Comparison of ENCODE assay signal across 16 mouse cellular contexts in genomic region chr11:117730490-117730838, GRCm38 (mm10). TPM values are rescaled to one million over a fixed set of nuclear protein-coding genes. Genes with fewer than 3 reads are reported as not detected.
DNase-seq lines count a peak whose midpoint lies in the region; ATAC-seq and TF ChIP-seq lines count a peak whose summit lies in the region.
"Had no signal": no experiment of that assay in that cellular context is flagged by ENCODE, and none has a peak within 500 bp of the region (broad histone marks: within the 10 kb centered on the region; RNA-seq: fewer than 3 reads in every experiment).

No protein-coding gene starts in this region.

- no peak for TF ChIP-seq CTCF in heart, adult 2 months (IDR thresholded peaks at IDR 0.05)

- intact Hi-C loops in heart, adult 2 months (cut with DNase I): no loop called here

- no peaks in the 10 kb centered on the region for H3K79me2 ChIP-seq in heart, adult 2 months (replicated peaks; ENCODE audit: control insufficient read depth, insufficient read depth, low read length)

- H3K27me3 ChIP-seq in heart, embryonic 12.5 days (replicated peaks): no peaks in the 10 kb centered on the region
- no peaks in the 10 kb centered on the region for H3K27me3 ChIP-seq in heart, adult 2 months (ENCODE audit: control insufficient read depth, insufficient read depth, low read length)
- no peaks in the 10 kb centered on the region for H3K27me3 ChIP-seq in kidney, embryonic 16.5 days (ENCODE audit: insufficient read depth, low read length)
- no peaks in the 10 kb centered on the region for H3K27me3 ChIP-seq in neural tube, embryonic 15.5 days (replicated peaks)
- H3K27me3 ChIP-seq: CH12.LX; forebrain, embryonic 15.5 days had no signal

- H3K9me3 ChIP-seq in heart, embryonic 12.5 days (replicated peaks): no peaks in the 10 kb centered on the region
- no peaks in the 10 kb centered on the region for H3K9me3 ChIP-seq in kidney, embryonic 16.5 days (ENCODE audit: low read length)
- no peaks in the 10 kb centered on the region for H3K9me3 ChIP-seq in neural tube, embryonic 15.5 days (replicated peaks)
- H3K9me3 ChIP-seq: forebrain, embryonic 15.5 days had no signal

- no peak for TF ChIP-seq POLR2A in heart, adult 2 months (IDR thresholded peaks at IDR 0.05; ENCODE audit: insufficient read depth, low read depth, low read length)

- peaks cover 22% of the 10 kb centered on the region for H3K36me3 ChIP-seq in heart, embryonic 12.5 days
- H3K36me3 ChIP-seq in heart, adult 2 months (ENCODE audit: control insufficient read depth, insufficient read depth, low read length): no peaks in the 10 kb centered on the region
- 0 out of 2 replicates have a peak, but pooled peaks cover 5% of the 10 kb centered on the region for H3K36me3 ChIP-seq in kidney, embryonic 16.5 days (ENCODE audit: insufficient read depth, low read length)
- H3K36me3 ChIP-seq in neural tube, embryonic 15.5 days: peaks cover 34% of the 10 kb centered on the region

- H3K27ac ChIP-seq in heart, embryonic 12.5 days (ENCODE audit: poor library complexity, severe bottlenecking): peak overlapping the region; percentile 48
- H3K27ac ChIP-seq in heart, adult 2 months: no peak overlapping the region; the same call in 1 of the 2 replicates
- H3K27ac ChIP-seq in kidney, embryonic 16.5 days (ENCODE audit: low read length): peak overlapping the region; percentile 69
- peak overlapping the region; percentile 33; the same call in 1 of the 2 replicates for H3K27ac ChIP-seq in neural tube, embryonic 15.5 days (replicated peaks)
- H3K27ac ChIP-seq: forebrain, embryonic 15.5 days had no signal

- no peak for TF ChIP-seq EP300 in heart, adult 2 months (IDR thresholded peaks at IDR 0.05; ENCODE audit: insufficient read depth, low read depth, low read length)

- peak; percentile 32 for DNase-seq in adrenal gland, postnatal 10 days
- no peak for DNase-seq in adrenal gland, adult 8-10 months
- DNase-seq in heart, adult 2 months: no peak
- no peak for DNase-seq in kidney, adult 9 months
- DNase-seq in neural tube, embryonic 10.5 days (ENCODE audit: extremely low spot score, low spot score): no peak
- DNase-seq: cerebellum, adult 11 months; cerebellum, postnatal 36 days; gastrocnemius, postnatal 25 days; liver; lung, embryonic 14.5 days; midbrain, embryonic 14.5 days had no signal

- no peak for ATAC-seq in heart, embryonic 12.5 days (ENCODE audit: insufficient number of reproducible peaks, low FRiP score)
- no peak for ATAC-seq in kidney, embryonic 16.5 days (ENCODE audit: low FRiP score, low TSS enrichment)
- no peak for ATAC-seq in neural tube, embryonic 15.5 days (ENCODE audit: low FRiP score)
- ATAC-seq: forebrain, embryonic 15.5 days had no signal

- H3K4me2 ChIP-seq in heart, embryonic 12.5 days: no peak overlapping the region
- H3K4me2 ChIP-seq in kidney, embryonic 16.5 days (replicated peaks; ENCODE audit: low read depth, low read length): no peak overlapping the region
- no peak overlapping the region for H3K4me2 ChIP-seq in neural tube, embryonic 15.5 days
- H3K4me2 ChIP-seq: forebrain, embryonic 15.5 days; lung, embryonic 14.5 days had no signal

- H3K9ac ChIP-seq in heart, embryonic 12.5 days: no peak overlapping the region
- H3K9ac ChIP-seq in heart, adult 2 months (ENCODE audit: low read depth, low read length): no peak overlapping the region
- H3K9ac ChIP-seq in kidney, embryonic 16.5 days (replicated peaks; ENCODE audit: low read length): no peak overlapping the region
- H3K9ac ChIP-seq in neural tube, embryonic 15.5 days (replicated peaks): no peak overlapping the region
- H3K9ac ChIP-seq: forebrain, embryonic 15.5 days; lung, embryonic 14.5 days had no signal

- WGBS in heart, embryonic 12.5 days: 49% methylated on average over 4 of the region's 4 CpGs
- WGBS in heart, adult 2 months: 61% methylated on average over 4 of the region's 4 CpGs
- 60% methylated on average over 4 of the region's 4 CpGs for WGBS in kidney, embryonic 16.5 days
- 63% methylated on average over 4 of the region's 4 CpGs for WGBS in neural tube, embryonic 15.5 days

- peaks cover 23% of the 10 kb centered on the region for H3K4me1 ChIP-seq in heart, embryonic 12.5 days (replicated peaks)
- peaks cover 9% of the 10 kb centered on the region for H3K4me1 ChIP-seq in heart, adult 2 months (ENCODE audit: control insufficient read depth, insufficient read depth, low read length)
- peaks cover 33% of the 10 kb centered on the region for H3K4me1 ChIP-seq in kidney, embryonic 16.5 days (ENCODE audit: insufficient read depth, low read length)
- H3K4me1 ChIP-seq in neural tube, embryonic 15.5 days: peaks cover 16% of the 10 kb centered on the region
- H3K4me1 ChIP-seq: forebrain, embryonic 15.5 days had no signal

- no peak overlapping the region for H3K4me3 ChIP-seq in heart, embryonic 12.5 days
- H3K4me3 ChIP-seq in heart, adult 2 months: no peak overlapping the region
- no peak overlapping the region for H3K4me3 ChIP-seq in kidney, embryonic 16.5 days (ENCODE audit: low read length)
- no peak overlapping the region for H3K4me3 ChIP-seq in neural tube, embryonic 15.5 days (replicated peaks)
- H3K4me3 ChIP-seq: forebrain, embryonic 15.5 days had no signal

RNA-seq across cellular contexts. Expression of gene Tmc8, which starts 51.4 kb away (rescaled TPM):
- 1 to 10 TPM; 4.8 to 8.3 TPM for total RNA-seq in adrenal gland, postnatal 10 days (2021)
- total RNA-seq in adrenal gland, adult 8-10 months (2022): 1 to 10 TPM; 1.5 to 3.3 (median 3.0) TPM
- polyA plus RNA-seq in heart, embryonic 12.5 days (2016; fragmentation: Nextera tagmentation; extraction: Ambion mirVana): 4.0 and 4.1 TPM in 2 replicates
- 1 to 10 TPM; 3.3 to 3.7 TPM for total RNA-seq in heart, adult 2 months (2021)
- polyA plus RNA-seq in heart, adult 2 months (2012; rRNA removed): 6.1 and 9.5 TPM in 2 replicates
- polyA plus RNA-seq in kidney, embryonic 16.5 days (2015; fragmentation: Nextera tagmentation; extraction: Ambion mirVana): 3.6 TPM in 2 replicates
- polyA plus RNA-seq in neural tube, embryonic 15.5 days (2015; fragmentation: Nextera tagmentation; extraction: Ambion mirVana): 0.99 and 4.6 TPM in 2 replicates

RNA-seq across cellular contexts. Expression of gene Tmc6, which starts 51.5 kb away (rescaled TPM):
- total RNA-seq in adrenal gland, postnatal 10 days (2021): 10 to 100 TPM; 35.5 to 53.2 TPM
- total RNA-seq in adrenal gland, adult 8-10 months (2022): 10 to 100 TPM; 28.2 to 50.0 (median 40.7) TPM
- 23.8 and 26.5 TPM in 2 replicates for polyA plus RNA-seq in heart, embryonic 12.5 days (2016; fragmentation: Nextera tagmentation; extraction: Ambion mirVana)
- total RNA-seq in heart, adult 2 months (2021): 10 to 100 TPM; 12.6 to 15.7 TPM
- 18.1 and 23.3 TPM in 2 replicates for polyA plus RNA-seq in heart, adult 2 months (2012; rRNA removed)
- polyA plus RNA-seq in kidney, embryonic 16.5 days (2015; fragmentation: Nextera tagmentation; extraction: Ambion mirVana): 47.9 and 50.5 TPM in 2 replicates
- 7.5 and 12.0 TPM in 2 replicates for polyA plus RNA-seq in neural tube, embryonic 15.5 days (2015; fragmentation: Nextera tagmentation; extraction: Ambion mirVana)
